Mouse (Mus musculus): ENCODE data around the gene Sfr1. TPM values are rescaled to one million over a fixed set of nuclear protein-coding genes. Genes with fewer than 3 reads are reported as not detected.
A peak's percentile ranks its signal among the peaks of the same experiment; 100 is the strongest.

Gene Sfr1
- total RNA-seq, 1 experiment, result 85.8 TPM

DNA sequence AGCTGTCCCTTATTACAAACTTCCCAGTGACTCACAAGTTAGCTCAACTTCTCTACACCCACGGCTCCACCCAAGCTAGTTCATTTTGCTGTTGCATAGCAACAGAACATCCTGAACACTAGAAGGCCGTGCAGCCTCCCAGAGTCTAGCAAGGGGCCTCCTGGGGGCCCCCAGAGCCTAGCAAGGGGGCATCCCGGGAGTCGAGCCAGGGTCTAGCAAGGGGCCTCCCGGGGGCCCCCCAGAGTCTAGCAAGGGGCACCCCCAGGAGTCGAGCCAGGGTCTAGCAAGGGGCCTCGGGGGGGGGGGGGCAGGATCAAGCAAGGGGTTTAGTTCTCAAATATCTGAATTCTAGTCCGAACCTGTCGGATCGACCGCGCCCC is 801 bp upstream of the Sfr1 start:
- peak overlapping the region; percentile 77 to 99 for H3K4me3 ChIP-seq (ENCODE audit: insufficient read depth in 1 of 2, low read depth in 1 of 2, low read length in 2 of 2, poor library complexity in 1 of 2, severe bottlenecking in 1 of 2)
- peak; percentile 43 for DNase-seq (ENCODE audit: low read depth, low spot score)
- H3K4me1 ChIP-seq (ENCODE audit: control insufficient read depth in 2 of 2, insufficient read depth in 2 of 2, low read length in 2 of 2, poor library complexity in 1 of 2), result no peaks in the 10 kb centered on the region
- H3K27ac ChIP-seq (ENCODE audit: insufficient read depth, low read depth, low read length, poor library complexity, severe bottlenecking), result peak overlapping the region; percentile 51; the same call in 1 of the 2 replicates
- peak overlapping the region; percentile 84 for H3K9ac ChIP-seq (ENCODE audit: insufficient read depth, low read depth, low read length, poor library complexity, severe bottlenecking)
- H3K36me3 ChIP-seq (ENCODE audit: control insufficient read depth, insufficient read depth, low read length, poor library complexity, severe bottlenecking), result peaks cover 14% of the 10 kb centered on the region
- in situ Hi-C loops (cut with MboI; ENCODE audit: low sequenced_read_pairs in 2 of 2, unreplicated experiment in 2 of 2), result no loop called here
- no peak for TF ChIP-seq ZNF384 (IDR thresholded peaks at IDR 0.05; ENCODE audit: low read depth, low read length)
- TF ChIP-seq HCFC1 (IDR thresholded peaks at IDR 0.05; ENCODE audit: borderline replicate concordance, insufficient read depth, low read length), result no peak
- no peak for TF ChIP-seq CHD2 (IDR thresholded peaks at IDR 0.05; ENCODE audit: low read depth, low read length)
- no peak for TF ChIP-seq MAFK (IDR thresholded peaks at IDR 0.05; ENCODE audit: insufficient read depth, low read depth, low read length)
- TF ChIP-seq ZC3H11A (IDR thresholded peaks at IDR 0.05; ENCODE audit: borderline replicate concordance, low read depth, low read length), result no peak
- no peaks in the 10 kb centered on the region for H3K9me3 ChIP-seq (ENCODE audit: control insufficient read depth, insufficient read depth, low read depth, low read length)

DNA sequence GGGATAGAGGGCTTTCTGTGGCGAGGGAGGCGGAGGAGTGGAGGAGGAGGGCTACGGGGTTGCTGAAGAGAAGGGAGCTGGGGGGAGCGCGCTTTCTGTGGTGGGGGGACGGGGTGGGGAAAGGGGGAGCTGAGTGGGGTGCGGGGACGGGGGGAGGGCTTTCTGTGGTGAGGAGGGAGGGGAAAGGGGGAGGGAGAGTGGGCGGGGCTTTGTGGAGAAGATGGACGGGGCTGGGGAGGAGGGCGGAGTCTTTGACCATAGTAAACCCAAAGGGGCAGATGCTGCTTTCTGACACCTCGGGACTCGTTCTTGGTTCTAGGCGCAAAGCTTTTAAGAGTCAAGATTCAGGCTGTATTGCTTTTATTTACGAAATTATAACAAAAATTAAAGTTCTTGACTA is 449 bp downstream of the Sfr1 start:
- TF ChIP-seq CHD2 (IDR thresholded peaks at IDR 0.05; ENCODE audit: low read depth, low read length) (no peak), HCFC1 (IDR thresholded peaks at IDR 0.05; ENCODE audit: borderline replicate concordance, insufficient read depth, low read length) (no peak), ZNF384 (IDR thresholded peaks at IDR 0.05; ENCODE audit: low read depth, low read length) (no peak), MAFK (IDR thresholded peaks at IDR 0.05; ENCODE audit: insufficient read depth, low read depth, low read length) (no peak), ZC3H11A (IDR thresholded peaks at IDR 0.05; ENCODE audit: borderline replicate concordance, low read depth, low read length) (no peak)
- in situ Hi-C loops (cut with MboI; ENCODE audit: low sequenced_read_pairs in 2 of 2, unreplicated experiment in 2 of 2), result no loop called here
- no peaks in the 10 kb centered on the region for H3K9me3 ChIP-seq (ENCODE audit: control insufficient read depth, insufficient read depth, low read depth, low read length)
- H3K4me3 ChIP-seq (ENCODE audit: insufficient read depth in 1 of 2, low read depth in 1 of 2, low read length in 2 of 2, poor library complexity in 1 of 2, severe bottlenecking in 1 of 2), result peak overlapping the region; percentile 91 to 96
- H3K36me3 ChIP-seq (ENCODE audit: control insufficient read depth, insufficient read depth, low read length, poor library complexity, severe bottlenecking), result peaks cover 17% of the 10 kb centered on the region
- peak; percentile 24 for DNase-seq (ENCODE audit: low read depth, low spot score)
- no peaks in the 10 kb centered on the region for H3K4me1 ChIP-seq (ENCODE audit: control insufficient read depth in 2 of 2, insufficient read depth in 2 of 2, low read length in 2 of 2, poor library complexity in 1 of 2)
- H3K9ac ChIP-seq (ENCODE audit: insufficient read depth, low read depth, low read length, poor library complexity, severe bottlenecking), result peak overlapping the region; percentile 96
- peak overlapping the region; percentile 87 for H3K27ac ChIP-seq (ENCODE audit: insufficient read depth, low read depth, low read length, poor library complexity, severe bottlenecking)

DNA sequence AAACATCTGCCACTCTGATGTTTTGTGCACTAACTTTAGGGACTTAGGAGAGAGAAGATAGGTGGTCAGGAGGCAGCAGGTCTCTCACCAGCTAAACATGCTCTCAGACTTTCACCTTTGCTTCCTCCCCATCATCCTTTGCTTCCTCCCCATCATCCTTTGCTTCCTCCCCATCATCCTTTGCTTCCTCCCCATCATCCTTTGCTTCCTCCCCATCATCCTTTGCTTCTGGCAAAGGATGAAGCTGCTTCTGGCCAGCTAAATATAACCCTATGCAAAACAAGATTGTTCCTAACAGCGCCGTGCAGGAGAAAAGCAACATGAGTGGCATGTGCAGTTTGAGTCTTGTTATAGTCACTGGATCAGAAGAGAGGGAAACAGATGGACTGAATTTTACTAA is 15.6 kb downstream of the Sfr1 start:
- Histone ChIP-seq H3K9me3 (ENCODE audit: control insufficient read depth, insufficient read depth, low read depth, low read length) (no peaks in the 10 kb centered on the region), H3K36me3 (ENCODE audit: control insufficient read depth, insufficient read depth, low read length, poor library complexity, severe bottlenecking) (no peaks in the 10 kb centered on the region; the same call in 1 of the 2 replicates), H3K4me1 (ENCODE audit: control insufficient read depth in 2 of 2, insufficient read depth in 2 of 2, low read length in 2 of 2, poor library complexity in 1 of 2) (peaks cover 0 to 2% of the 10 kb centered on the region in 2 experiments; a peak in 1 of 4 replicates), H3K4me3 (ENCODE audit: insufficient read depth in 1 of 2, low read depth in 1 of 2, low read length in 2 of 2, poor library complexity in 1 of 2, severe bottlenecking in 1 of 2) (no peak overlapping the region), H3K9ac (ENCODE audit: insufficient read depth, low read depth, low read length, poor library complexity, severe bottlenecking) (no peak overlapping the region), H3K27ac (ENCODE audit: insufficient read depth, low read depth, low read length, poor library complexity, severe bottlenecking) (no peak overlapping the region)
- in situ Hi-C loops (cut with MboI; ENCODE audit: low sequenced_read_pairs in 2 of 2, unreplicated experiment in 2 of 2), result no loop called here
- TF ChIP-seq ZNF384 (IDR thresholded peaks at IDR 0.05; ENCODE audit: low read depth, low read length) (no peak), HCFC1 (IDR thresholded peaks at IDR 0.05; ENCODE audit: borderline replicate concordance, insufficient read depth, low read length) (no peak)
- DNase-seq (ENCODE audit: low read depth, low spot score), result no peak

DNA sequence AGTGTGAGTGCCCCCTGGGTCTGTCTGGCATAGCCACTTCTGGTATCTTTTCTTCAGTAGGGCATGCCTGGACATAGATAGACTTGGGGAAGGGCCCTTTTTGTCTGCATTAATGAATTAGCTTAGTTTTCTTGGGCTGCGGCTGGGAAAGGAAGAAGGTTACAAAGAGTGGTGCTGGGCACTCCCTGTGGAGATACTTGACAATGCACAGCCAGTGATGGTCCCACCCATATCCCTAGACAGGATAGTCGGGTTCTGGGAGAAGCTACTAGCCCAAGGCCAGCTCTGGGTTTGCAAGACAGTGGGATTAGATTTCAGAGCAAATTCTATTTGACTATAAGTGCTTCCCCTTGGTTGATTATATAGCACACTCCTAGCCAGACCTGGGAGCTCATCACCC is 17.5 kb downstream of the Sfr1 start:
- H3K36me3 ChIP-seq (ENCODE audit: control insufficient read depth, insufficient read depth, low read length, poor library complexity, severe bottlenecking), result no peaks in the 10 kb centered on the region; the same call in 1 of the 2 replicates
- in situ Hi-C loops (cut with MboI; ENCODE audit: low sequenced_read_pairs in 2 of 2, unreplicated experiment in 2 of 2), result no loop called here
- H3K4me1 ChIP-seq (ENCODE audit: control insufficient read depth in 2 of 2, insufficient read depth in 2 of 2, low read length in 2 of 2, poor library complexity in 1 of 2), result peaks cover 0 to 2% of the 10 kb centered on the region in 2 experiments; a peak in 1 of 4 replicates
- H3K9me3 ChIP-seq (ENCODE audit: control insufficient read depth, insufficient read depth, low read depth, low read length), result no peaks in the 10 kb centered on the region
- TF ChIP-seq CHD2 (IDR thresholded peaks at IDR 0.05; ENCODE audit: low read depth, low read length) (no peak), HCFC1 (IDR thresholded peaks at IDR 0.05; ENCODE audit: borderline replicate concordance, insufficient read depth, low read length) (no peak), MAFK (IDR thresholded peaks at IDR 0.05; ENCODE audit: insufficient read depth, low read depth, low read length) (no peak), ZNF384 (IDR thresholded peaks at IDR 0.05; ENCODE audit: low read depth, low read length) (no peak), ZC3H11A (IDR thresholded peaks at IDR 0.05; ENCODE audit: borderline replicate concordance, low read depth, low read length) (no peak)
- H3K27ac ChIP-seq (ENCODE audit: insufficient read depth, low read depth, low read length, poor library complexity, severe bottlenecking), result no peak overlapping the region
- no peak overlapping the region for H3K9ac ChIP-seq (ENCODE audit: insufficient read depth, low read depth, low read length, poor library complexity, severe bottlenecking)
- no peak overlapping the region for H3K4me3 ChIP-seq (ENCODE audit: insufficient read depth in 1 of 2, low read depth in 1 of 2, low read length in 2 of 2, poor library complexity in 1 of 2, severe bottlenecking in 1 of 2)
- DNase-seq (ENCODE audit: low read depth, low spot score), result peak; percentile 21

DNA sequence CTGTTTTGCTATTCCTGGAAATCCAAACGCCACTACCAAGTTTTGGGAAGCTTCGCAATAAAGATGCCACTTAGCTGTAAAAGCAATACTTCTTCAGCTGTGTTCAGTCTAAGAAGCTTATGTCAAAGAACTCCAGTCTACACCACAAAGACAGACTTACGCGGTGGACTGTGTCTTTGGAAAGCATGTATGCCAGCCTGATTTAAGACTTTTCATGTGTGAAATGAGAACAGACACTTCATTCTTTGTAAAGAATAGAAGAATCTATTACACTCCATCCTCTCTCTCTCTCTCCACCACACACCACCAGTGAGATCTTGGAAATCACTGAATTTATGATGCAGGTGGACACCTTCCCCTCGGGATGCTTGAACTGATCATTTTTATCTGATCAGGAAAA is 18.9 kb downstream of the Sfr1 start:
- TF ChIP-seq HCFC1 (IDR thresholded peaks at IDR 0.05; ENCODE audit: borderline replicate concordance, insufficient read depth, low read length), result no peak
- TF ChIP-seq ZNF384 (IDR thresholded peaks at IDR 0.05; ENCODE audit: low read depth, low read length), result no peak
- no peak for TF ChIP-seq CHD2 (IDR thresholded peaks at IDR 0.05; ENCODE audit: low read depth, low read length)
- no peak for TF ChIP-seq MAFK (IDR thresholded peaks at IDR 0.05; ENCODE audit: insufficient read depth, low read depth, low read length)
- no peak for TF ChIP-seq ZC3H11A (IDR thresholded peaks at IDR 0.05; ENCODE audit: borderline replicate concordance, low read depth, low read length)
- H3K36me3 ChIP-seq (ENCODE audit: control insufficient read depth, insufficient read depth, low read length, poor library complexity, severe bottlenecking), result no peaks in the 10 kb centered on the region; the same call in 1 of the 2 replicates
- no peak for DNase-seq (ENCODE audit: low read depth, low spot score)
- no peak overlapping the region for H3K27ac ChIP-seq (ENCODE audit: insufficient read depth, low read depth, low read length, poor library complexity, severe bottlenecking)
- H3K4me1 ChIP-seq (ENCODE audit: control insufficient read depth in 2 of 2, insufficient read depth in 2 of 2, low read length in 2 of 2, poor library complexity in 1 of 2), result peaks cover 0 to 2% of the 10 kb centered on the region in 2 experiments; a peak in 1 of 4 replicates
- H3K9ac ChIP-seq (ENCODE audit: insufficient read depth, low read depth, low read length, poor library complexity, severe bottlenecking), result no peak overlapping the region
- in situ Hi-C loops (cut with MboI; ENCODE audit: low sequenced_read_pairs in 2 of 2, unreplicated experiment in 2 of 2), result no loop called here
- H3K9me3 ChIP-seq (ENCODE audit: control insufficient read depth, insufficient read depth, low read depth, low read length), result no peaks in the 10 kb centered on the region
- H3K4me3 ChIP-seq (ENCODE audit: insufficient read depth in 1 of 2, low read depth in 1 of 2, low read length in 2 of 2, poor library complexity in 1 of 2, severe bottlenecking in 1 of 2), result no peak overlapping the region
